Mouse (Mus musculus): ENCODE data around the gene Tcf7l2. TPM values are rescaled to one million over a fixed set of nuclear protein-coding genes. Genes with fewer than 3 reads are reported as not detected.

Gene Tcf7l2
- total and polyA plus RNA-seq, 2 experiments from 2014 or later, result 3.9 to 71.6 TPM

GRCm38 (mm10) chr19:55865774-55866578 is 124.4 kb downstream of the Tcf7l2 start:
- Histone ChIP-seq H3K27ac (no peak overlapping the region), H3K4me2 (ENCODE audit: low read depth, low read length) (no peak overlapping the region), H3K4me1 (ENCODE audit: insufficient read depth, low read length) (no peaks in the 10 kb centered on the region), H3K9me3 (ENCODE audit: low read length) (no peaks in the 10 kb centered on the region), H3K27me3 (ENCODE audit: insufficient read depth, low read length) (no peaks in the 10 kb centered on the region), H3K9ac (replicated peaks; ENCODE audit: low read length) (no peak overlapping the region), H3K4me3 (ENCODE audit: low read length) (no peak overlapping the region), H3K36me3 (ENCODE audit: insufficient read depth, low read length) (no peaks in the 10 kb centered on the region)
- 84% methylated on average over 13 of the region's 13 CpGs for WGBS
- DNase-seq (ENCODE audit: low spot score) (no peak), ATAC-seq (no peak)
- no peak for TF ChIP-seq CTCF (IDR thresholded peaks at IDR 0.05; ENCODE audit: low read depth)

GRCm38 (mm10) chr19:55867255-55867654 is 125.6 kb downstream of the Tcf7l2 start:
- Histone ChIP-seq H3K36me3 (ENCODE audit: insufficient read depth, low read length) (no peaks in the 10 kb centered on the region), H3K9me3 (ENCODE audit: low read length) (no peaks in the 10 kb centered on the region), H3K4me3 (ENCODE audit: low read length) (no peak overlapping the region), H3K9ac (replicated peaks; ENCODE audit: low read length) (no peak overlapping the region), H3K4me2 (ENCODE audit: low read depth, low read length) (no peak overlapping the region), H3K27ac (no peak overlapping the region), H3K27me3 (ENCODE audit: insufficient read depth, low read length) (no peaks in the 10 kb centered on the region), H3K4me1 (ENCODE audit: insufficient read depth, low read length) (no peaks in the 10 kb centered on the region)
- no peak for DNase-seq (ENCODE audit: low spot score)
- WGBS, result 71% methylated on average over 6 of the region's 6 CpGs
- no peak for ATAC-seq
- TF ChIP-seq CTCF (IDR thresholded peaks at IDR 0.05; ENCODE audit: low read depth), result no peak

- Histone ChIP-seq H3K4me3 (ENCODE audit: low read length) (no peak overlapping the region), H3K4me2 (ENCODE audit: low read depth, low read length) (no peak overlapping the region), H3K4me1 (ENCODE audit: insufficient read depth, low read length) (no peaks in the 10 kb centered on the region), H3K9me3 (ENCODE audit: low read length) (no peaks in the 10 kb centered on the region), H3K27ac (no peak overlapping the region), H3K36me3 (ENCODE audit: insufficient read depth, low read length) (no peaks in the 10 kb centered on the region), H3K27me3 (ENCODE audit: insufficient read depth, low read length) (no peaks in the 10 kb centered on the region), H3K9ac (replicated peaks; ENCODE audit: low read length) (no peak overlapping the region)
- no peak for ATAC-seq
- 56% methylated on average over 3 of the region's 3 CpGs for WGBS
- no peak for TF ChIP-seq CTCF (IDR thresholded peaks at IDR 0.05; ENCODE audit: low read depth)
- DNase-seq (ENCODE audit: low spot score), result no peak
Observed at GRCm38 (mm10) chr19:55867905-55868304, 126.3 kb downstream of the Tcf7l2 start.

GRCm38 (mm10) chr19:55868597-55868996 is 127.0 kb downstream of the Tcf7l2 start:
- ATAC-seq (no peak), DNase-seq (ENCODE audit: low spot score) (no peak)
- TF ChIP-seq CTCF (IDR thresholded peaks at IDR 0.05; ENCODE audit: low read depth), result no peak

GRCm38 (mm10) chr19:55870825-55871224 is 129.2 kb downstream of the Tcf7l2 start:
- no peak for TF ChIP-seq CTCF (IDR thresholded peaks at IDR 0.05; ENCODE audit: low read depth)
- Histone ChIP-seq H3K4me3 (ENCODE audit: low read length) (no peak overlapping the region), H3K36me3 (ENCODE audit: insufficient read depth, low read length) (no peaks in the 10 kb centered on the region), H3K4me1 (ENCODE audit: insufficient read depth, low read length) (no peaks in the 10 kb centered on the region), H3K27ac (no peak overlapping the region), H3K4me2 (ENCODE audit: low read depth, low read length) (no peak overlapping the region), H3K9ac (replicated peaks; ENCODE audit: low read length) (no peak overlapping the region), H3K9me3 (ENCODE audit: low read length) (no peaks in the 10 kb centered on the region), H3K27me3 (ENCODE audit: insufficient read depth, low read length) (no peaks in the 10 kb centered on the region)
- ATAC-seq, result no peak
- no peak for DNase-seq (ENCODE audit: low spot score)
- WGBS, result 61% methylated on average over 12 of the region's 12 CpGs

More at GRCm38 (mm10) chr19:55868597-55868996, 127.0 kb downstream of the Tcf7l2 start:
- no peaks in the 10 kb centered on the region for H3K36me3 ChIP-seq (ENCODE audit: insufficient read depth, low read length)
- no peak overlapping the region for H3K4me2 ChIP-seq (ENCODE audit: low read depth, low read length)
- no peaks in the 10 kb centered on the region for H3K27me3 ChIP-seq (ENCODE audit: insufficient read depth, low read length)
- no peak overlapping the region for H3K27ac ChIP-seq
- no peaks in the 10 kb centered on the region for H3K9me3 ChIP-seq (ENCODE audit: low read length)
- WGBS, result 97% methylated on average over 4 of the region's 4 CpGs
- no peak overlapping the region for H3K4me3 ChIP-seq (ENCODE audit: low read length)
- H3K4me1 ChIP-seq (ENCODE audit: insufficient read depth, low read length), result no peaks in the 10 kb centered on the region
- H3K9ac ChIP-seq (replicated peaks; ENCODE audit: low read length), result no peak overlapping the region

GRCm38 (mm10) chr19:55871496-55871895 is 129.9 kb downstream of the Tcf7l2 start:
- no peak for TF ChIP-seq CTCF (IDR thresholded peaks at IDR 0.05; ENCODE audit: low read depth)
- Histone ChIP-seq H3K9ac (replicated peaks; ENCODE audit: low read length) (no peak overlapping the region), H3K9me3 (ENCODE audit: low read length) (no peaks in the 10 kb centered on the region), H3K4me1 (ENCODE audit: insufficient read depth, low read length) (no peaks in the 10 kb centered on the region), H3K4me2 (ENCODE audit: low read depth, low read length) (no peak overlapping the region), H3K27ac (no peak overlapping the region), H3K27me3 (ENCODE audit: insufficient read depth, low read length) (no peaks in the 10 kb centered on the region), H3K36me3 (ENCODE audit: insufficient read depth, low read length) (no peaks in the 10 kb centered on the region), H3K4me3 (ENCODE audit: low read length) (no peak overlapping the region)
- ATAC-seq (no peak), DNase-seq (ENCODE audit: low spot score) (no peak)
- 61% methylated on average over 3 of the region's 3 CpGs for WGBS

- Histone ChIP-seq H3K9me3 (ENCODE audit: low read length) (no peaks in the 10 kb centered on the region), H3K4me1 (ENCODE audit: insufficient read depth, low read length) (no peaks in the 10 kb centered on the region), H3K4me3 (ENCODE audit: low read length) (no peak overlapping the region), H3K27ac (no peak overlapping the region), H3K4me2 (ENCODE audit: low read depth, low read length) (no peak overlapping the region), H3K36me3 (ENCODE audit: insufficient read depth, low read length) (no peaks in the 10 kb centered on the region), H3K9ac (replicated peaks; ENCODE audit: low read length) (no peak overlapping the region), H3K27me3 (ENCODE audit: insufficient read depth, low read length) (no peaks in the 10 kb centered on the region)
- 75% methylated on average over 3 of the region's 3 CpGs for WGBS
- TF ChIP-seq CTCF (IDR thresholded peaks at IDR 0.05; ENCODE audit: low read depth), result no peak
- DNase-seq (ENCODE audit: low spot score), result no peak
- ATAC-seq, result no peak
Observed at GRCm38 (mm10) chr19:55873221-55873620, 131.6 kb downstream of the Tcf7l2 start.

Measured in hindbrain, postnatal 0 days (tissue).